Mouse (Mus musculus): ENCODE measurements around the gene Zdhhc12. TPM values are rescaled to one million over a fixed set of nuclear protein-coding genes. Genes with fewer than 3 reads are reported as not detected.
"Not testable (repeated sequence)": the region's sequence is repeated elsewhere in the genome, so short reads cannot be mapped to it uniquely, and the experiment has no call there.

The Zdhhc12 gene
- 10 to 100 TPM; 14.9 to 19.0 TPM for total RNA-seq (2021)
- long read RNA-seq, experiment 1, transcript Zdhhc12-202 (5 exons, 1,165 nt) = major isoform, 25 of 44 reads
- long read RNA-seq, experiment 1, transcript Zdhhc12-201 (5 exons, 1,187 nt) = minor isoform, 11 of 44 reads
- long read RNA-seq, experiment 1, partial matches to known transcripts = 1 of 44 reads
- long read RNA-seq, experiment 1, other reads (novel, unspliced or antisense) = 5 of 44 reads
- long read RNA-seq, experiment 2, transcript Zdhhc12-202 (5 exons, 1,165 nt) = major isoform, 15 of 21 reads
- long read RNA-seq, experiment 2, partial matches to known transcripts = 0 of 21 reads
- long read RNA-seq, experiment 2, other reads (novel, unspliced or antisense) = 0 of 21 reads

- DNase-seq = peak; percentile 98
Observed at GRCm38 (mm10) chr2:30093471-30094207, at the start of gene Zdhhc12. Gene Zdhhc12 (minus strand): TSS chr2:30093648.

GRCm38 (mm10) chr2:30140021-30140420 is 46.6 kb upstream of the Zdhhc12 start:
- not testable (repeated sequence) for DNase-seq

- DNase-seq = no peak
Observed at GRCm38 (mm10) chr2:30136458-30136857, 43.0 kb upstream of the Zdhhc12 start.

- DNase-seq = no peak
Observed at GRCm38 (mm10) chr2:30134928-30135620, 41.6 kb upstream of the Zdhhc12 start.

- peak; percentile 40 for DNase-seq
Observed at GRCm38 (mm10) chr2:30134378-30134711, 40.9 kb upstream of the Zdhhc12 start.

- DNase-seq = peak; percentile 99
Observed at GRCm38 (mm10) chr2:30133613-30134377, 40.3 kb upstream of the Zdhhc12 start, which contains the start of gene Tbc1d13. Gene Tbc1d13 (plus strand): TSS chr2:30133746.

- peak; percentile 71 for DNase-seq
Observed at GRCm38 (mm10) chr2:30132801-30133612, 39.6 kb upstream of the Zdhhc12 start.

GRCm38 (mm10) chr2:30131240-30131639 is 37.8 kb upstream of the Zdhhc12 start:
- DNase-seq = not testable (repeated sequence)

GRCm38 (mm10) chr2:30130156-30130555 is 36.7 kb upstream of the Zdhhc12 start:
- DNase-seq = no peak

- no peak for DNase-seq
Observed at GRCm38 (mm10) chr2:30128789-30129188, 35.3 kb upstream of the Zdhhc12 start.

GRCm38 (mm10) chr2:30124472-30125274 is 31.2 kb upstream of the Zdhhc12 start, which contains the start of gene Zer1:
Gene Zer1 (minus strand): TSS chr2:30124585.
- peak; percentile 98 for DNase-seq

GRCm38 (mm10) chr2:30123729-30124471 is 30.5 kb upstream of the Zdhhc12 start:
- DNase-seq = no peak

- no peak for DNase-seq
Observed at GRCm38 (mm10) chr2:30122766-30123165, 29.3 kb upstream of the Zdhhc12 start.

GRCm38 (mm10) chr2:30120269-30120668 is 26.8 kb upstream of the Zdhhc12 start:
- DNase-seq = no peak

- DNase-seq = no peak
Observed at GRCm38 (mm10) chr2:30119641-30120051, 26.2 kb upstream of the Zdhhc12 start.

GRCm38 (mm10) chr2:30112564-30112963 is 19.1 kb upstream of the Zdhhc12 start:
- DNase-seq = no peak

GRCm38 (mm10) chr2:30111500-30111899 is 18.1 kb upstream of the Zdhhc12 start:
- no peak for DNase-seq

- no peak for DNase-seq
Observed at GRCm38 (mm10) chr2:30108260-30108659, 14.8 kb upstream of the Zdhhc12 start.

- peak; percentile 63 for DNase-seq
Observed at GRCm38 (mm10) chr2:30107646-30108045, 14.2 kb upstream of the Zdhhc12 start.
